Mouse (Mus musculus): ENCODE data around the gene Oog4.
A peak's percentile ranks its signal among the peaks of the same experiment; 100 is the strongest.
"Not testable (repeated sequence)": the region's sequence is repeated elsewhere in the genome, so short reads cannot be mapped to it uniquely, and the experiment has no call there.

The Oog4 gene

DNA sequence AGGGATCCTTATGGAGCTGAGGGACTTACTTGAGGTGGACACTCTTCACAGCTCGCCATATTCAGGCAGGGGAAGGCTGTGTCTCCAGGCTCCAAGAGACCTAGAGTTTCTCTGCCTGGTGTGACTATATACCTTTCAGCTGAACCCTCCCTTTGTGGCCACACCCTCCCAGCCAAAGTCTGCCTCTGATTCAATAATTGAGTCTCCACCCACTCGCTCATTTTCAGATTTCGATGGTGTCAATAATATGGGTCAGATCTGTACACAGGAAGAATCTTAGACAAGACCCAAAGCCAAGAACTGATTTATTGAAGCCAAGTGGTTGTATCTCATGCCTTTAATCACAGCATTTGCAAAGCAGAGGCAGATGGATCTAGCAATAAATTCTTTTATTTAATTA, at the start of gene Oog4:
Gene Oog4, minus strand, starts transcription at position 101 of the 400 bp plus-strand sequence.
- DNase-seq, result no peak

DNA sequence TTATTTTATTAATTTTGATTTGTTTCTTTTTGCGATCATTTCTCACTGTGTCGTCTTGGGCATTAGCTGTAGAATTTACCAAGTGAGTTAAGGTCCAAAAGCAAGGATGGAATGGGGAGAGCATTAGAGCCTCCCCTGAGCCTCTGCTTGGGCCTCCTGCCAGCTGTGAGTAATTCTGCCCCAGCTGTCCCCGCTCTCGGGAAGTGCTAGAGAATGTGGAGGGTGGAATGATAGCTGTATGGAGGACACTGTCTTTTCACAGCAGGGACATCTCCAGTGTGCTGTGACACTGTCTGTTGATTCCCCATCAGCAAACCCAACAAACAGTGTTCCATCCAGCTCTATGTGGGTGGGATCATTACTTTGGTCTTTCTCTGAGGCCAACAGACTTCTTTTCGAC, 23.4 kb downstream of the Oog4 start:
- DNase-seq, result not testable (repeated sequence)

DNA sequence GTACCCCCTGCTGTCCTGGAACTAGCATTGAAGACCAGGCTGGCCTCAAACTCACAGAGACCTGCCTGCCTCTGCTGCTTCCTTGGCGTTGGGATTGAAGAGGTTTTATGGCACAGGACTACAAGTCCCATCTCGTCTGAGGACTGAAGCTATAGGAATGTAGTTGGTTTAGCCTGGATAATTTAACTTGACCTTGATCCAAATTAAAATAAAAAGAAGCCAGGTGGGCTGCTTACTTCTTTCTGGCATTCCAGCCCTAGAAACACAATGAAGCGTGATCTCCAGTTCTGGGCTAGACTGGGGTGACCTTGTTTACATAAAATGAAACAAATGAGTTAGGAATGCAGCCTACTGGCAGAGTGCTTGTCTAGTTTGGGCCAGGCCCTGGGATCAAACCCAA, 36.0 kb downstream of the Oog4 start:
- DNase-seq, result no peak

DNA sequence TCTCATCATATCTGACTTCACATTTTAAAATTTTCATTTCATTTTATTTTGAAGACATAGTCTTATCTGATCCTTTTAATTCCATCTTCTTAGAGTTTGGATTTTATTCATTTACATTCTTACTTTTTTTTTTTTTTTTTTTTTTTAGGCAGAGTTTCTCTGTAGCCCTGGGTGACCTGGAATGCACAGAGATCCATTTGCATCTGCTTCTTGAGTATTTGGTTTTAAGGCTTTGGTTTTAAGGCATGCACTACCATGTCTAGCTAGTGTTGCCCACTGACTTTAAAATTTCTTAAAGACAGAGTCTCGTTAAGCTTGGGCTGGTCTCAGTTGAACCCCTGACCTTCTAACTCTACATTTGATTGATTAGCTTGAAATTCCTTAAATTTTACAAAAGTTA, 36.5 kb downstream of the Oog4 start:
- no peak for DNase-seq

DNA sequence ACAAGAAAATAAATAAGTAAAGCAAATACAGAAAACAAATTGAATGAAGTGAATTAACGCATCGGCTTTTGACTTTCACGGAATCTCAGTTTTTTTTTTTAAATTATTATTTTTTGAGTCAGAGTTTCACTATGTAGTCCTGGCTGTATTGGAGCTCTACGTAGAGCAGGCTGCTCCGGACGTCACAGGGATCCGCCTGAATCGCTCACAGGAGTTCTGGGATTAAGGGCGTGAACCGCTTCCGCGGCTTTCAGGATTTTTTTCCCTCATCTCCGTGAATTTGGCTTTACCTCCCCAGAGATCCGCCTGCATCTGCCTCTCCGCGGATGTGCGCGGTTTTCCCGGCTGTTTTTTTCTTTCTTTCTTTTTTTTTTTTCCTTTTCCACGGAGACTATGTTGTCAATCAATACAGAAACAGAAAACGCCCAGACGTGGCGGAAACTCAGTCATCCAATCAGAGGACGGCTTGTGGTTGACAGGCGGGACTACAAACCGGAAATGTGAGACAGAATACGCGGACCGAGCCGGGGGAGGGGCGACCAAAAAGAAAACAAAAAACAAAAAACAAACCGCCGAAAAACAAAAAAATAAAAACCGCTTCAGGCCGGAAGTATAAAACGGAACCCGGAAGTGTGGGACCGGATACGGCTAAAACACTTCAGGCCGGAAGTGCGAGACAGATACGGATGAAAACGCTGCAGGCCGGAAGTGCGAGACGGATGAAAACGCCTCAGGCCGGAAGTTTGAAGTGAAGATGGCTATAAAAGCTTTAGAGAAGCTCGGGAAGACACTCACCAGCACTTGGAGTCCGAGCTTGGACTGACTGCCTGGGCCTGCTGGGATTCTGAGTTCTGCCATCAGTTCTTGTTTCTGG, 37.7 kb downstream of the Oog4 start, which contains the start of gene Pramef8:
Gene Pramef8, plus strand, starts transcription at position 208 of the 874 bp plus-strand sequence.
- DNase-seq, result peak; percentile 86

DNA sequence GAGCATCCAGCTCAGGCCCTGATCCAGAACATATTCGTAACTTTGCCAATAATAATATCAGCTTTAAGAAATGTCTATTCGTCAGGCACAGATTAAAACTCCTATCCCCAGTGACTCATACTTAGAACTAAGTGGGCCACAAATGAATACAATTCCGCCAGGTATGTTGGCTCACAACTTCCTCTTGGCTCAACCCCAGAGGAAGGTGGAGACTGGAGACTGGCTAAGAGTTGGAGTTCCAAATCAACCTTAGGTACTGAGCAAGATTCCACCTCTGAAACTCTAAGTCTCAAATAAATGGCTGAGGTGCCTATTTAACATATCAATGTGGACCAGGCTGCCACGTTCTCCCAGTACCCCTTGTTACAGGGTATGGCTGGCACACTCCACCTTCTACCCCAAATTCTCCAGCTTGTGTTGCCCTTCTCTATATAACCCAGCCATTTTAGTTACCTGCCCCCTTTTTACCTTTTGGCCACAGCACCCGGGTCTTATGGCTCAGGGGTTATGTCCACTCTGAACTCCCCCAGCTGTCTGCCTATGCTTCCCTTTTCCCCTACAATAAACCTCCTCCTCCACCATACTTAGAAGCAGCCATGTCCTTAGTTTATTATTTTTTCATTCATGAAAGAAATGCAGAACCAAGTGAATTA, 38.4 kb downstream of the Oog4 start:
- no peak for DNase-seq

DNA sequence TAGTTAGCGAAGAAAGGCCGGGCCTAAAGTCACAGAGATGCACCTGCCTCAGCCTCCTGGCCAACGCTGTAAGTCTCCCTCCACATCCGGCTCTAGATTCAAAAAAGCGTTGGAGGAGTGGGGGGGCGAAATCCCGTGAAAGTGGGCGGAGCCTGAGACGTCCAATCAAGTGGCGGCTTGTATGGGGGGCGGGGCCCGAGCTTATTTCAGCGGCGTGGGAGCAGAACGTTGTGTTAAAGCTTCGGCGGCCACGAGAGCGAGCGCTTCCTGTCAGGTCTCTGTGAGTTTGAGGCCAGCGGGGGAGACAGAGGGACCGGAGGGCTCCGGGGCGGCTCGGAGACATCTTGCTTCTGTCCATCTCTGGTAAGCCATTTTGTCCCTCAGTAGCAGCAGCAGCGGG, 55.9 kb downstream of the Oog4 start, which contains the start of gene Pramel1:
Gene Pramel1, plus strand, starts transcription at position 248 of the 400 bp plus-strand sequence.
- DNase-seq, result no peak

DNA sequence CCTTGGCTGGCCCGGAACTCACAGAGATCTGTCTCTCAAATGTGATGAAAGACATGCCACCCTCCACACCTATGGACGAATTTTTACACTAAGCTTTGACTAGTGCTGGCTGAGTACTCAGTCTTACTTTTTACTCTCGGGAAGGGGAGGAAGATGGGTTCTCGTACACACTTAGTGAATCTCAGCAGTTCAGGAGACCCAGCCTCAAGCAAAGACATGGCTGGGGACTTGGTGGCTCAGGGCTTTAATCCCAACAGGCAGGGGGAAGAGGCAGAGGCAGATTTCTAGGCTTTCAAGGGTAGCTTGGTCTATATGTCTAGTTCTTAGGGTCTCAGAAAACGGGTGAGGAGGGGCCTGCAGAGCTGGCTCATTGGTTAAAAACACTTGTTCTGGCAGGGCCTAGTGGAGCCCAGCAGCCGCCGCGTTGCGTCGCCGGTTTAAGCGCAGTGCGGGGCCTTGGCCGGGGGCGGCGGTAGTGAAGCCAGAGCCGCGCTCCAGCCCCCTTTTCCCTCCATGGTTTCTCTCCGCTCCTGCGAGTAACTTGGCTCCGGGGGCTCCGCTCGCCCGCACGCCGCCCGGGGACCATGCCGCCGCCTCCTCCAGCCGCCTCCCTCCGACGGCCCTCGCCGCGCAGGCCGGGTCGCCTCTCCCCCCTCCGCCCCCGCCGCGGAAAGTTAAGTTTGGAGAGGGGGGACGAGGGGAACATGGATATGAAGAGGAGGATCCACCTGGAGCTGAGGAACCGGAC, 61.0 kb downstream of the Oog4 start:
- peak; percentile 51 for DNase-seq

Data from liver (tissue).